Mouse (Mus musculus) retina, embryonic 14.5 days (tissue): ENCODE data around the gene Olfr5.
"Not testable (repeated sequence)": the region's sequence is repeated elsewhere in the genome, so short reads cannot be mapped to it uniquely, and the experiment has no call there.

Experiments used
- DNase-seq: peaks from one replicate; pipeline ENCODE4 v3.0.0-alpha.2; 2015; ENCODE audit warnings: low spot score

The Olfr5 gene

DNA sequence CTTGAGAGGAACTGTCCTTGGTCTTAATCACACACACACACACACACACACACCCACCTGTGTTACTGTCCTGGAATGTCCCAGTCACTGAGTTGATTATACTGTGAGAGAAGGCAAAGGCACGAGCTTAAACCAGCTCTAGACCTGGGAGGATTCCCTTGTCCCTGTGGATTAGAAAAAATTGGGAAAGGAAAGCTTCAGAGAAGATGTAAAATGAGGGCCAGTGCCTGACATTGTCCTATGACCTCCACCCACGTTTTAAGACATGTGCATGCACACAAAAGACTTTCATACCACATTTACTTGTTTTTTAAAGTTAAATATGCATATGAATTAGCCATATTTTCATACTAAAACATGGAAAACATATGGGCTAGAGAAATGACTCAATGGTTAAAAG, at the start of gene Olfr5:
Gene Olfr5 (minus strand): TSS at position 101 of the 400 bp plus-strand sequence.
- no peak for DNase-seq

DNA sequence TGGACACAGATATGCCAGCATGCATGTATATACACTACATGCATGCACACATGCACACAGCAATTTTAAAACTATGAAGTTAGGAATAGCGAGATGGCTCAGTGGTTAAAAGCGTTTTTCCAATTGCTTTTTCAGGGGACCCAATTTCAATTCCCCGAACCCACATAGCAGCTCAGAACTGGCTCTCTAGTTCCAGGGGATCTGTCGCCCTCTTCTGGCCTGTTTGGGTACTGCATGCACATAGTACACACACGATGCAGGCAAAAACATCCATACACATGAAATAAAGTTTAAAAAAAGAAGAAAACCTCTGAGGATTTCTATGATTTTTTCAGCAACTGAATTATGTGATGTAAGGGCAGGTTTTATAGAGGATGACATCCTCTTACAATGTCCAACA, 39.4 kb upstream of the Olfr5 start:
- peak; percentile 4 for DNase-seq

DNA sequence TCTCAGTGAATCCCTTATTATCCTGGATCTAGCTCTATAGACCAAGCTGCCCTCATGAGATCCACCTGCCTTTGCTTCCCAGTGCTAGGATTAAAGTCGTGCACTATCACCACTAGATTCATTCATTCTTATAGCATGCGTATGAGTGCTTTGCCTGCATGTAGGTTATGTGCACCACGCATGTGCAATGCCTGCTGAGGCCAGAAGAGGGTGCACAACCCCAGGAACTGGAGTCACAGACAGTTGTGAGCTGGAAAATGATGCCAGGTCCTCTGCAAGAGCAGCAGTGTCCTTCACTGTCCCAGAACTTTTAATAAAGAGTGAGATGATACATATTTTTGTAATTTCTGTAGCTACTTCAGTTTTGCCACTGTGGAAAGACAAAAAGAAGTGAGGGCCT, 38.3 kb upstream of the Olfr5 start:
- no peak for DNase-seq

GRCm38 (mm10) chr7:6522850-6523249, 36.1 kb upstream of the Olfr5 start, which contains the start of gene Olfr1349:
TSS of gene Olfr1349 (minus strand) at chr7:6522950.
- DNase-seq = no peak

- DNase-seq = no peak
These were observed 34.9 kb upstream of the Olfr5 start for GRCm38 (mm10) chr7:6521666-6522065.

- no peak for DNase-seq
These were observed 21.9 kb upstream of the Olfr5 start, which contains the start of gene Olfr1348 for GRCm38 (mm10) chr7:6508648-6509047. TSS of gene Olfr1348 (minus strand) at chr7:6508748.

DNA sequence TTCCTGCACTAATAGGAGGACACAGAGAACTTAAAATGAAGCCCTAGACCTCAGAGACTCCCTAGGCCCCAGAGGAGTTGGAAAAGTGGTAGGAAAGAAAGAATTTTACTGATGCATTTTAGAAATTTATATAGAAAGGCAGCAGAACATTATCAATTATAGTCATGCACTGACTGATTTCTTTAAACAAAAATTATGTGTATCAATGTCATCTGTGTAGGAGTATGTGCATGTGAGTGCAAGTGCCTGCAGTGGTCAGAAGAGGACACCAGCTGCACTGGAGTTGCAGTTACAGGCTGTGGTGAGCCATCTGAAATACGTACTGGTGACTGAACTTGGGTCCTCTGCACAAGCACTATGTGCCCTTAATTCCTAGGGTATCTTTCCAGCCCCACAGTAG, 12.9 kb upstream of the Olfr5 start, which contains the start of gene Olfr1347:
Gene Olfr1347 (minus strand): TSS at position 101 of the 400 bp plus-strand sequence.
- no peak for DNase-seq

DNA sequence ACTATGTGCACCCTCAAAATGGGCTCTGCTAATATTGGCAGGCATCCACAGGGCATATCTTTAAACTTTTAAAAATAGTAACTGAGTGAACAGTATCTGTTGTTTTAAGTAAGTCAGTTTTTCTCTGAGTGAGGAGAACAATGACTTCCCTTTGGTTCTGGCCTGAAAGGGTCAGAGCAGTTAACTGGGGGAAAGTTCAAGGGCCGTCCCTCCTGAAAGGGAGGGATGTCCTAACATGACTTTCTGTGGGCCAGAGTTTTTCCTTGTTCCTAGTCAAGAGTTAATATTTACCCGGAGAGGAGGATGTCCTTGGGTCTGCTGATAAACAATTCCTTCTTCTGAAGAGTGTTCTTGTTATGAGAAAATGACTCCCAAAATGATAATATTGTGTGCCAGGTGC, 9.1 kb downstream of the Olfr5 start:
- DNase-seq = not testable (repeated sequence)

DNA sequence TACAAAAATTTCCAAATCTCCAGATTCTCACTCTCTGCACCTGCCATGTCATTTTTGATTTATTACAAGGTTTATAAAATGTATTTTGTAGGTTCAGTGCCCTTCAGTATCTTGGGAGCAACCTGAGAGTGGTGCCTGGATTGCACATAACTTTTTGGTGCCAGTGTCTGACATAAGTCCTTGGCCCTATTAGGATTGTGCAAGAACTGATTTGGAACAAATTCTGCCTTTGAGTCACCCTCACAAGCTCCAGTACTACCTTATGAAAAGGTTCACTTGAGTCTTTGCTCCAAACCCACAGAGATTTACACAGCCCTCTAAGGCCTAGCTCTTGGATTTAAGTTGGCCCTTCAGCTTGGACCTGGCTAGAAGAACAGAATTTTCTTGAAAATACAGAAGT, 19.8 kb downstream of the Olfr5 start, which contains the start of gene Olfr1346:
Gene Olfr1346 (plus strand): TSS at position 151 of the 400 bp plus-strand sequence.
- no peak for DNase-seq

DNA sequence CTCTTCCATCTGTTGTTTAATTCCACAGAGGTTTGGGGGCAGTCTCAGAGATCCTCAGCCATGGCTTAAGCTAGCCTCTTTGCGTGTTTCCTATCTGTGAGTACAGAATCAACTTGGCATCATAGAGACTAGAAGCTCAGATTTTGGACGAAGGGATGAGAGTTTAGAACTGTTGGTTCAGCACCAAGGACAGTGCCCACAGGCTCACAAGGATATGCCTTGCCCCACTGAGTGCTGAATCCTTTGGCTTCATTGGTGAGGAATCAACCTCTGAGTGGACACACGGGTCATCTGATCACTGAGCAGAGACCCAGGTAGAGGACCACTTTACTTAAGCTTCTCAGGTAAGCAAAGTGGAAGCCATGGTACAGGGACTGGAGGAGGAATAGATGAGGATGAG, 30.3 kb downstream of the Olfr5 start:
- no peak for DNase-seq

DNA sequence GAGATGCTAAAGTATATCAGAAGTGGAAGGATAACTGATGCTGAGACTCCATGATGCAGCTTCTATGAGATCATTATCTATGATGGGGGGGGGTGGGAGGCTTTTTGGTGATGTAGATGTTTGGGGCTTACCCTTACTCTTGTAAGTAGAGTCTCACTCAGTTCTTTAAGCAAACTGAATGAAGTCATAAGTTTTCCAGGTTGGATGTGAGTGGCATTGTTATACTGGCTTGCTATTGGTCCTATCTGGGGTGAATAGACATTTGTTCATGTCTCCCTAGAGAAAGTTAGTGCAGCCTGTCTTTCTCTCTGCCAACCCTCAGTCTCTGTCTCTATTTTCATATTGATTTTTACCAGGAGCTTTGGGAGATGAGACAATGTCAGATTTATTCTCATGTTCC, 30.9 kb downstream of the Olfr5 start, which contains the start of gene Olfr1336:
Gene Olfr1336 (plus strand): TSS at position 301 of the 400 bp plus-strand sequence.
- DNase-seq = no peak

DNA sequence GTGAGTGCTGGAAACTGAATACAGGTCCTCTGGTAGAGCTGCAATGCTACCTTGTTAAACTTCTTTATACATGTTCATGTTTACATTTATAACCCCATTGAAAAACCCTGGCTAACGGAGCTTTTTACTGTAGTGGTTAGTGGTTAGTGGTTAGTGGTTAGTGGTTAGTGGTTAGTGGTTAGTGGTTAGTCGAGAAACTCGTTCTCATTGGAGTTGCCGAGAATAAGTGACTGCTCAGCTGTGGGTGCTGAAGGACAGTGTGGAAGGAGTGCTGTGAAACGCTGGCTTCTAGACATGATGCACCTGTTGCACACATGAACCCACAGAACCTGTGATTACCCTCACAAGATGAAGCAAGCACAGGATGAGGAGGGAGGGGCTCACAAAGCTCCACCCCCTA, 39.0 kb downstream of the Olfr5 start:
- DNase-seq = no peak

DNA sequence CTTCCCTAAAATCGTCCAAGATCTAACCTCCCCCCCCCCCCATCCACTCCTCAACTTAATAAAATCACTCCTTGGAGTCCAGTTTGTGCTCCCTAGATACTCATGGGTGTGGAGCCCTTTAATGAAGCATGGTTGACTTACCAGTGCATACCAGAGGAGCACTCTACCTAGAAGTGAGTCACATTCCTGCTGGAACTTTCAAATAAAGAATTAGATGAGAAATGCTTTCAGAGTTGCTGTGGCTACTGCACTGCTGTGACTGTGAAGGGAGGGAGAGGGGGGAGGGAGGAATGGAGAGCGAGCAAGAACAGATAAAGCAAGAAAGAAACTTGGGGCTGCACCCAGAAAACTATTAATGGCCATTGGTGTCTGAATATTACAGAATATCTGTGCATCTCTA, 45.6 kb downstream of the Olfr5 start:
- DNase-seq = no peak

DNA sequence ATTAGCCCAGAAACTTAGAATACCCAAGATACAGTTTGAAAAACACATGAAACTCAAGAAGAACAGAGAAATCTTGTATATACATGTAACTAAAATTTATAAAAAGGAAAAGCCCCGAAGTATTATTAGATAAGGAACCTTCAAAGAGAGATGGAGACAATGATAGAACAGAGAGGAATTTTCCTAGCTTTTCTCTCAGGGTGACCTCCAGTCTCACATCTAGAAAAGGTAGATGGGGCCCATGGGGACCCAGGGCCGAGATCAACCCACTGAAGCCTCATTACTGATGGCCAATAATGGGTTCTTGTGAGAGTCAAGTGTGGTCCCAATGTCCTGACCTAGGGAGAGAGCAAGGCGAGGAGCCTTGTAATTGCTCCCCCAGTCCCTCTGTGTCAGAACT, 48.4 kb downstream of the Olfr5 start, which contains the start of gene Olfr1344:
Gene Olfr1344 (plus strand): TSS at position 301 of the 400 bp plus-strand sequence.
- DNase-seq = no peak

GRCm38 (mm10) chr7:6430342-6430741, 56.4 kb downstream of the Olfr5 start:
- DNase-seq = peak; percentile 37

DNA sequence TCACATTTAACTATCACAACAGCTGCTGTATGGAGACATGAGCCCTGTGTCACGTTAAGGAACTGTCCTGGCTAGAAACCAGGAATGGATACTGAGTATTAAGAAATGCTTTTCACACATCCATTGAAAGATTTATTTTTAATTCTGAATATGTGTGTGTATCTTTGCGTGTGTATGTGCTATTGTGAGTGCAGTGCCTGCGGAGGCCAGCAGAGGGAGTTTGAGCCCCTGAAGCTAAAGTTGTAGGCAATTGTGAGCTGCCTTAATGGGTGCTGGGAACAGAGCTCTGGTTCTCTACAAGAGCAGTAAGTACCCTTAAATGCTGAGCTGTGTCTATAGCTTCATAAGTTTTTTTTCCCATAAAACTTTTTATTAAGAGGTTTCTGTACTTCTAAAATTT, 57.4 kb downstream of the Olfr5 start:
- DNase-seq = no peak
